Mouse (Mus musculus) spleen, adult 2 months (tissue): ENCODE measurements around the gene Ncs1. TPM values are rescaled to one million over a fixed set of nuclear protein-coding genes. Genes with fewer than 3 reads are reported as not detected.
A peak's percentile ranks its signal among the peaks of the same experiment; 100 is the strongest.

Experiments
- DNase-seq, 2 experiments: peaks; one replicate each; pipeline versions ENCODE4 v3.0.0 to v3.0.0-alpha.2; 2012 to 2021; ENCODE audit warnings: low spot score in 2 of 2, low read depth in 1 of 2
- H3K27ac ChIP-seq: fragments of 200-500 bp; 2 replicates; pipeline ENCODE4 v1.5.1; 2012; ENCODE audit warnings: low read length, inconsistent platforms; ENCODE audit not compliant: insufficient read depth
- H3K27me3 ChIP-seq: fragments of 200-500 bp; 2 replicates; pipeline ENCODE4 v1.6.1; 2012; ENCODE audit warnings: mild to moderate bottlenecking, moderate library complexity, low read length, inconsistent platforms; ENCODE audit not compliant: control insufficient read depth, insufficient read depth
- H3K36me3 ChIP-seq: fragments of 200-500 bp; 2 replicates; pipeline ENCODE4 v1.6.1; 2012; ENCODE audit warnings: mild to moderate bottlenecking, low read length, inconsistent platforms; ENCODE audit not compliant: control insufficient read depth, insufficient read depth
- H3K4me1 ChIP-seq: fragments of 200-500 bp; 2 replicates; pipeline ENCODE4 v1.6.1; 2011; ENCODE audit warnings: inconsistent platforms; ENCODE audit not compliant: control insufficient read depth, insufficient read depth, insufficient read length
- H3K4me3 ChIP-seq: fragments of 200-500 bp; 2 replicates; pipeline ENCODE4 v1.5.1; 2011; ENCODE audit warnings: mild to moderate bottlenecking, inconsistent platforms; ENCODE audit not compliant: insufficient read depth, insufficient read length; ENCODE audit errors: extremely low read depth
- CTCF ChIP-seq: fragments of 200-500 bp; IDR thresholded peaks from 2 replicates; pipeline ENCODE4 v1.5.1; 2011; ENCODE audit warnings: mild to moderate bottlenecking, inconsistent platforms; ENCODE audit not compliant: insufficient read depth, insufficient read length, insufficient replicate concordance; ENCODE audit errors: extremely low read depth
- POLR2A ChIP-seq: fragments of 200-500 bp; IDR thresholded peaks from 2 replicates; pipeline ENCODE4 v1.6.1; 2011; ENCODE audit warnings: low read depth, low read length, inconsistent platforms
- WGBS: fragments of 180-500 bp; shearing (Covaris S2); methylation state at CpG from one replicate; pipeline ENCODE4 v1.1.7; 2018; 5-methylcytosine and 5-hydroxymethylcytosine counted together
- polyA plus RNA-seq: library from polyadenylated mRNA; depleted of rRNA; stranded (reverse); fragments of >200 nt; gene quantifications from 2 replicates; pipeline ENCODE4 v1.2.3, GENCODE M21; 2012

Gene Ncs1
- polyA plus RNA-seq, 1 experiment: 1.3 TPM

DNA sequence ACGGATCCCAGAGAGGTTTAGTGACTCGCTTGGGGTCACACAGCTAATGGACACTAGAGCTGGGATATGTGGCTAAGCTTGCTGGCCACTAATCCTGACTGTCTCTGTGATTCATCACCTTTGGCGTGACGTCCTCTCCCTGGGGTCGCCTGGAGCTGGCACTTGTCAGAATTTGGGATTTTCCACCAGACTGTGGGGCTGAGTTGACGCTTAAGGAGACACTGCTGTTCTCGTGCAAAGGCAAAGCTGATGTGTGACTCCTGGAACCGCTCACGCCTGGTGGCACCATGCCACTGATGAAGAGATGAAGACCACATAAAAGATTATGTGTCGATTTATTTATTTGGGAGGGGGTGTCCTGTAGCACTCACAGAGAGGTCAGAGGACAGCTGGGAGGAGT lies 54.4 kb downstream of the Ncs1 start:
- H3K4me3 ChIP-seq: no peak overlapping the region
- no peaks in the 10 kb centered on the region for H3K36me3 ChIP-seq
- no peaks in the 10 kb centered on the region; the same call in 1 of the 2 replicates for H3K4me1 ChIP-seq
- no peaks in the 10 kb centered on the region for H3K27me3 ChIP-seq
- no peak for DNase-seq
- no peak overlapping the region for H3K27ac ChIP-seq
- no peak for TF ChIP-seq CTCF
- TF ChIP-seq POLR2A: no peak
- WGBS: 84% methylated on average over 10 of the region's 10 CpGs

DNA sequence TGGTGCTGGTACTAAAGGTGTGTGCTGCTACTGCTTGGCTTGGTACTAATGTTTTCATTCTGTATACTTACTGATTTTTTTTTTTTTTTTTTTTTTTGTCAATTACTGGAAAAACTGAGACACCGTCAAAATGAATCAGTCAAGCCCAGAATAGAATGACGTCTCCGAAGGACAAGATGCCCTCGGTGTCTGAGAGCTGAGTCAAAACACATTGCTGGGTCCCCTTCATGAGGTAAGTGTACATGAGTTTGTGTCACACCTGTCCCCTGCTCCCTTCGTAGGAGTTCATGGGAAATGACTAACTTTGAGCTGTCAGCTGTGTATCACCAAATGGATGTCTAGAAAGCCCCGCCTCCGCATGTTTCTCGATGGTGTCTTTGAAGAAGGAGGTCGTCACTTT lies 57.6 kb downstream of the Ncs1 start:
- Histone ChIP-seq H3K27ac (no peak overlapping the region), H3K4me1 (no peaks in the 10 kb centered on the region; the same call in 1 of the 2 replicates), H3K4me3 (no peak overlapping the region), H3K27me3 (no peaks in the 10 kb centered on the region), H3K36me3 (no peaks in the 10 kb centered on the region)
- no peak for DNase-seq
- 73% methylated on average over 9 of the region's 9 CpGs for WGBS
- TF ChIP-seq CTCF: no peak
- TF ChIP-seq POLR2A: no peak

DNA sequence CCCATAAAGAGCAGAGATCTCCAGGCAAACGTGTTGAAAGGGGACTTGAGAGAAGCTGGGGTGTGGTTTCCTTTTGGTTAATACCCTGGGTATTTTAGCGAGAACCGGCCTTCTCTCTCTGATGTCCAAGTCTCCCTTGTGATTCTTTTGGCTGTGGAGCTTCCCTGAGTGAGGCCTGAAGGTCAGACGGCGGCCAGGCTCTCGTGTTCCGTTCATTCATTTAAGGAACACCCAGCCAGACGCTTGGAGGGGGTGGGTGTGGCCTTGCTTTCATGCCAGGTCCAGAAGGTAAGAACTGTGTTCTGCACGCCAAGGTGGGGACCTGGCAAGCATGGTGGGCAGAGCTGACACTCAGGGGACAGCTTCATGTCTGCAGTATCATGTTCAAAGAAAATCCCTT lies 58.6 kb downstream of the Ncs1 start:
- H3K4me1 ChIP-seq: no peaks in the 10 kb centered on the region
- no peak for DNase-seq
- no peaks in the 10 kb centered on the region for H3K36me3 ChIP-seq
- no peaks in the 10 kb centered on the region for H3K27me3 ChIP-seq
- WGBS: 63% methylated on average over 9 of the region's 9 CpGs
- no peak overlapping the region for H3K4me3 ChIP-seq
- H3K27ac ChIP-seq: no peak overlapping the region
- TF ChIP-seq CTCF (no peak), POLR2A (no peak)

DNA sequence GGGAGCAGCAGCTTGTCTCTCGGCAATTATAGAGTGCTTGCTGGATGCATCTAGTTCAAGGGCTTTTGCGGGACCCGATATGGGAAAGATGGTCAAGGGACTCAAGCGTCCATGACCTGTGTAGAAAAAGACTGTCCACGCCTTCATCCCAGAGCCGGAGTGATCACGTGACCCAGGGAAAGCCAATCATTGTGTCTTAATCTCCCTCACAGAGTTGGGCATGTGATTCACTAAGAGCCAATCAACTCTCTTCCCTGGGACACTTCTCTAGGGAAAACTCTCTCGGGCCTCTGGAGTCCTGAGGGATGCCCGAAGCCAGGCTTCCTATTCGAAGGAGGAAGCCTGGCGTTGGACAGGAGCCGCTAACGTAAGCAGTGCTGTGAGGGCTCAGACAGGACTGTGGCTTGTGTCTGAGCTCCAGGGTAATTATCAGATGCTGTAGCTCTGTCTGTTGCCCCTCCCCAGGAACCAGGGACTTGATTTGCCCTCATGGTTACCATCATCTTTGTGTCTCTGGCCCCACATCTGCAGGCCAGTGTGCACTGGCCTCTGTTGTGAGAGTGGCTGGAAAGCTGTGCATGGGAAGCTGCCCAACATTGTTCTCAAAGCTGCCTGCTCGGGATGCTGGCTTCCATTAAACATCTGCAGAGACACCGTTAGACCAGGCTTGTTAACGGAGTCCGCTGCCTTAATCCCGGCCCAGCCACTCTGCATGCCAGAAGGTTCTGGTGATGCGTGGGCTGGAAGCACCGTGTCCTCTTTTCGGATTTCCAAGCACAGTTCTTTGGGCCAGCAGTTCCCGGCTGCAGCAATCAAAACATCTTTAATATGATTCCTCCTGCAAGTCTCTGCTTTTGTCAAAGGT lies 59.4 kb downstream of the Ncs1 start:
- DNase-seq: no peak
- Histone ChIP-seq H3K36me3 (no peaks in the 10 kb centered on the region), H3K27me3 (no peaks in the 10 kb centered on the region), H3K4me1 (no peaks in the 10 kb centered on the region), H3K27ac (no peak overlapping the region), H3K4me3 (no peak overlapping the region)
- TF ChIP-seq CTCF: no peak
- no peak for TF ChIP-seq POLR2A
- WGBS: 90% methylated on average over 22 of the region's 22 CpGs

DNA sequence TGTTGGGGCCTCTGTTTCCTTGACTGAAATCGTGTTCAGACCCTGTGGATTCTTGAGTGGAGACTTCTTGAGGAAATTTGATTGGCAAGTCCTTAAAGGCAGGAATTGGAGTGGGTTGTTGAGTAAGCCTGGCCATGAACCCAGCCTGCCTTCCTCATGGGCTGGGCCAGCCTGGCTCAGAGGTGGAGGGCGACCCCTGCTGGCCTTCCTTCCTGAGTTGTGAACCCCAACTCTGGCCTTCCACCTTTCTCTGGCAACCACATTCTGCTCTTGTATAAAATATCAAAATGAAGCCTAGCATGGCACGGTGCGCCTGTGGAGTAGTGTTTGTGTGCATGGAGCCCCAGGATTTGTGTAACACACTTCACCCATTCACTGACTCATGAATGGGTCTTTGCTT lies 60.1 kb downstream of the Ncs1 start:
- H3K27me3 ChIP-seq: no peaks in the 10 kb centered on the region
- no peak for TF ChIP-seq POLR2A
- TF ChIP-seq CTCF: peak; percentile 58; the same call in 1 of the 2 replicates
- WGBS: 46% methylated on average over 4 of the region's 4 CpGs

DNA sequence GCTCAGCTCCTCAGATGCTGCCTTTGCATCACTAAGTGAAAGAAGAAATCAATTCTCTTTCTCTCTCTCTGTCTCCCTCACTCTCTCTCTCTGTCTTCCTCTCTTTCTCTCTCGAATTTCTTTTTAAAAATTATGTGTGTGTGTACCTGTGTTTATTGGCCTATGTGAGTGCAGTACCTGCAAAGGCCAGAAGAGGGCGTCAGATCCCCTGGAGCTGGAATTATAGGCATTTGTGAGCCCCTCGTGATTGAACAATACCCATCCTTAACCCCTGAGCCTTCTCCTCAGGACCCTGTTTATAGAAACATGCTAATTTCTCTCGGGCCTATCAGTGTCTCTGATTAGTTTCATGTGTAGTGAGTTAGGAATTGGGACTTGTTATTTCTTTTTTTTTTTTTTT lies 62.6 kb downstream of the Ncs1 start:
- H3K36me3 ChIP-seq: no peaks in the 10 kb centered on the region
- H3K27me3 ChIP-seq: no peaks in the 10 kb centered on the region
- no peak for DNase-seq
- no peak for TF ChIP-seq CTCF
- TF ChIP-seq POLR2A: no peak
- H3K4me1 ChIP-seq: no peaks in the 10 kb centered on the region
- 63% methylated on average over 4 of the region's 4 CpGs for WGBS
- H3K4me3 ChIP-seq: no peak overlapping the region
- H3K27ac ChIP-seq: no peak overlapping the region

More for the DNA sequence above, 60.1 kb downstream of the Ncs1 start:
- Histone ChIP-seq H3K27ac (no peak overlapping the region), H3K36me3 (no peaks in the 10 kb centered on the region), H3K4me1 (no peaks in the 10 kb centered on the region), H3K4me3 (no peak overlapping the region)
- DNase-seq: peak in 1 of 2 experiments; percentile 30

DNA sequence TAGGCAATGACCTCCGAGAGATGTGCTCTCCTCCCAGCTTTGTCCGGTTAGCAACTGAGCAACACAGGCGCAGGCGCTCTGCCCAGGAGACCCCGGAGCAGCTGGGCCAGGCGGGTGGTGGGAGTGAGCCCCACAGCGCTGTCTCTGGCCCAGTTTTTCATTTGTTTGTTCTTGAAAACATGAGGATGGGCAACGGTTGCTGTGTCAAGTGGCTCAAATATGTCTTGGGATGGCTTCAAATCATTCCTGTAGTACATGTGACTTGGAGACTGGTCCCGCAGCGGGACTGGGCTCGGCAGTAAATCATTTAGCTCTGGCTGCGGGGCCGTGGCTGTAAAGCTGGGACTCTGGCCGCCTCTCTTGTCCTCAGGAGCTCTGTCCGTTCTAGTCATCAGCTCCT lies 63.9 kb downstream of the Ncs1 start:
- 67% methylated on average over 15 of the region's 15 CpGs for WGBS
- no peaks in the 10 kb centered on the region for H3K36me3 ChIP-seq
- no peak for DNase-seq

More for the DNA sequence above, 63.9 kb downstream of the Ncs1 start:
- Histone ChIP-seq H3K27ac (no peak overlapping the region), H3K4me3 (no peak overlapping the region), H3K27me3 (peaks cover 4% of the 10 kb centered on the region), H3K4me1 (no peaks in the 10 kb centered on the region)
- TF ChIP-seq CTCF (no peak), POLR2A (no peak)
